Mouse (Mus musculus) liver, embryonic 13.5 days (tissue): ENCODE results near the gene Prss12. TPM values are rescaled to one million over a fixed set of nuclear protein-coding genes. Genes with fewer than 3 reads are reported as not detected.

ENCODE experiments used
- ATAC-seq: fragments of 200-750 bp; cut with Nextera tagmentation; 2 replicates; pipeline ENCODE4 v1.8.0; 2017; ENCODE audit warnings: low read depth, mild to moderate bottlenecking, moderate number of reproducible peaks, moderate library complexity
- DNase-seq: peaks from one replicate; pipeline ENCODE4 v3.0.0; 2022
- H3K27ac ChIP-seq: fragments of 300-500 bp; sonication (generic); 2 replicates; pipeline ENCODE4 v1.5.1; 2015; ENCODE audit warnings: moderate library complexity, mild to moderate bottlenecking, inconsistent platforms
- H3K27me3 ChIP-seq: fragments of 300-500 bp; sonication (generic); 2 replicates; pipeline ENCODE4 v1.6.1; 2015; ENCODE audit warnings: mild to moderate bottlenecking, inconsistent platforms
- H3K36me3 ChIP-seq: fragments of 300-500 bp; sonication (generic); 2 replicates; pipeline ENCODE4 v1.6.1; 2015; ENCODE audit warnings: mild to moderate bottlenecking, inconsistent platforms
- H3K4me1 ChIP-seq: fragments of 300-500 bp; sonication (generic); replicated peaks from 2 replicates; pipeline ENCODE4 v1.6.1; 2015; ENCODE audit warnings: inconsistent platforms
- H3K4me2 ChIP-seq: fragments of 300-500 bp; sonication (generic); 2 replicates; pipeline ENCODE4 v1.6.1; 2015; ENCODE audit warnings: inconsistent platforms, mild to moderate bottlenecking, moderate library complexity
- H3K4me3 ChIP-seq: fragments of 300-500 bp; sonication (generic); replicated peaks from 2 replicates; pipeline ENCODE4 v1.5.1; 2015; ENCODE audit warnings: mild to moderate bottlenecking, inconsistent platforms
- H3K9ac ChIP-seq: fragments of 300-500 bp; sonication (generic); 2 replicates; pipeline ENCODE4 v1.6.1; 2015; ENCODE audit warnings: mild to moderate bottlenecking, inconsistent platforms
- H3K9me3 ChIP-seq: fragments of 300-500 bp; sonication (generic); replicated peaks from 2 replicates; pipeline ENCODE4 v1.6.1; 2016; ENCODE audit warnings: inconsistent platforms
- WGBS: fragments of 180-500 bp; shearing (Covaris S2); methylation state at CpG from one replicate; pipeline ENCODE4 v1.1.7; 2015; ENCODE audit not compliant: insufficient replicate concordance; 5-methylcytosine and 5-hydroxymethylcytosine counted together
- polyA plus RNA-seq: library from polyadenylated mRNA; unstranded; fragments of >200 nt; fragmentation: Nextera tagmentation; extraction: Ambion mirVana; gene quantifications from 2 replicates; pipeline ENCODE4 v1.2.1, GENCODE M21; 2015

The Prss12 gene
- polyA plus RNA-seq, 1 experiment from 2014 or later: 0.35 TPM

DNA sequence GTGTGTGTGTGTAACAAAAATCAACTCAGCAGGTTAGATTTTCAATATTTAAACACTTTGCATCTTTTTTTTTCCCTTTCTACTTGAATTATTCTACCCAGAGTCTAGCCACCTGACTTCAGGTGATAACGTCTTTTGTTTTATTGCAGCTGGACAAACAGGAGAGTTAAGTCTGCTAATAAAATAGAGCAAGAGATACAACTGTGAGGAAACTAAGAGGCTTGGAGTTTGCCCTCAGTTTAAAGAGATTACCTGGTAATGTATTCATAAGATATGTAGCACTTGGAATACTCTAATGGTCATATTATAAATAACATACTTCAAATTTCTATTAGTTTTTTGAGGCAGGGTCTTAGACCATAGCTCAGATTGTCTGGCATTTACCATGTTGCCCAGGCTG lies 9.1 kb upstream of the Prss12 start:
- DNase-seq (no peak), ATAC-seq (no peak)
- H3K27me3 ChIP-seq: no peaks in the 10 kb centered on the region
- H3K9me3 ChIP-seq: no peaks in the 10 kb centered on the region
- H3K9ac ChIP-seq: no peak overlapping the region
- no peaks in the 10 kb centered on the region for H3K36me3 ChIP-seq
- WGBS: 79% methylated on average over 1 of the region's 1 CpGs
- no peak overlapping the region for H3K4me2 ChIP-seq
- no peak overlapping the region for H3K4me3 ChIP-seq
- no peak overlapping the region for H3K27ac ChIP-seq
- H3K4me1 ChIP-seq: 0 out of 2 replicates have a peak, but pooled peaks cover under 1% of the 10 kb centered on the region

DNA sequence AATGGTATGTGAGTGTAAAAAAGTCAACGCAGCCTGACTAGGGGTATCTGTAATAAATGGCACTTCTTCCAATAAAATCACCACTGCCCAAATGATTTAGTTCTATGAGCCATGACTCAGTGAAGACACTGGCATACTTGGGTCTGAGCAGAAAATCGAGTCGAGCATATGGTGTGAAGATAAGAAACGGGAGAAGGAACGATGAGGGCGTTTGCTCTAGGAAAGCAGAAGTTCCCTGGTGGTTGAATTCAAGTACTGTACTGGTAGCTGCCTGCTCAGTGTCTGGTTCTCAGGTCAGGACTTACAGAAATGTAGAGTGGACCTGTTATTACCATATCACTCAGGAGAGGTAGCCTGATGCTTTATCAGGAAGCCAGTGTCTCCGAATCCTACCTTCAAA lies 6.2 kb upstream of the Prss12 start:
- no peak for DNase-seq
- Histone ChIP-seq H3K4me1 (no peaks in the 10 kb centered on the region), H3K27ac (no peak overlapping the region), H3K4me3 (no peak overlapping the region), H3K9ac (no peak overlapping the region), H3K4me2 (no peak overlapping the region), H3K27me3 (peaks cover 15% of the 10 kb centered on the region), H3K36me3 (no peaks in the 10 kb centered on the region), H3K9me3 (no peaks in the 10 kb centered on the region)
- ATAC-seq: no peak
- WGBS: 24% methylated on average over 7 of the region's 7 CpGs

DNA sequence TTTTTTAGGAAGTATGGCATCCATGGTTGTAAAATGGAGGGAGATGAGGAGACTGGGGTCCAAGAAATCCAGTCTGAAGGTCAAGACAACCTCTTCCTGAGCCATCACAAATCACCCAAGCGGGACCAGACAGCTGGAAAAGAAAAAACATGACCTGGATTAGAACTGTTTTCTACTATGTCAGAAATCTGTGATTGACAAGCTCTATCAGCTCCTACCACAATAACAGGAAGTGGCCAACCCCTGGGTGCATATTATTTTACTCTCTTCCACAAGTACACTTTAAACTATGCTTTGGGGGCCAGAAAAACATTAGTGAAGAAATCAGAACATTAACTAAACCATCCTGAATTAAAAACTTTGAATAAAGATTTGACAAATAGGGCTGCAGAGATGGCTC lies 2.2 kb upstream of the Prss12 start:
- no peaks in the 10 kb centered on the region for H3K9me3 ChIP-seq
- H3K4me3 ChIP-seq: no peak overlapping the region
- no peak overlapping the region for H3K27ac ChIP-seq
- no peak overlapping the region for H3K4me2 ChIP-seq
- peaks cover 50% of the 10 kb centered on the region for H3K27me3 ChIP-seq
- no peaks in the 10 kb centered on the region for H3K36me3 ChIP-seq
- DNase-seq (no peak), ATAC-seq (no peak)
- H3K9ac ChIP-seq: no peak overlapping the region
- 29% methylated on average over 1 of the region's 1 CpGs for WGBS
- H3K4me1 ChIP-seq: no peaks in the 10 kb centered on the region

DNA sequence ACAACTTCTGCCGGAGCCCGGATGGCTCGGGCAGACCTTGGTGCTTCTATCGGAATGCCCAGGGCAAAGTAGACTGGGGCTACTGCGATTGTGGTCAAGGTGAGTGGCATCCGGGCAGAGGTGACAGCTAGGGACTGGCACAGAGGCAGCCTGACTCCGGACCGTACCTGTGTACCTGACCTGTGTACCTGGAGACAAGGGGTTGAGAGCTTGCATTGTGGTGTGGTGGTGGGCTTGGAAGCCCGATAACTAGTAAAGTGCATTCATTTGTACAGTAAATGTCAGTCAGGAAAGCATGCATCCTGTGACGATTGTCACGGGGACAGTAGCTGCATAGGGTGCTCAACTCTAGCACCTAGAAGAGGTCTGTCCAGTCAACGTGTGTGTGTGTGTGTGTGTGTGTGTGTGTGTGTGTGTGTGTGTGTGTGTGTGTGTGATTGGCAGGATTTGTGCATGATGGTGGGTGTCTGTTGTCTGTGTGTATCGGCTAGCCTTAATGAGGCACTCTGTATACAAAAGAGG lies 886 bp downstream of the Prss12 start:
- no peak for ATAC-seq
- peak overlapping the region; percentile 54 for H3K4me3 ChIP-seq
- whole genome bisulfite sequencing: 9% methylated on average over 13 of the region's 13 CpGs
- peak overlapping the region; percentile 71 for H3K4me2 ChIP-seq
- peaks cover 53% of the 10 kb centered on the region for H3K27me3 ChIP-seq
- no peak for DNase-seq
- no peaks in the 10 kb centered on the region for H3K36me3 ChIP-seq
- no peaks in the 10 kb centered on the region for H3K4me1 ChIP-seq
- H3K27ac ChIP-seq: no peak overlapping the region
- no peaks in the 10 kb centered on the region for H3K9me3 ChIP-seq
- H3K9ac ChIP-seq: no peak overlapping the region

DNA sequence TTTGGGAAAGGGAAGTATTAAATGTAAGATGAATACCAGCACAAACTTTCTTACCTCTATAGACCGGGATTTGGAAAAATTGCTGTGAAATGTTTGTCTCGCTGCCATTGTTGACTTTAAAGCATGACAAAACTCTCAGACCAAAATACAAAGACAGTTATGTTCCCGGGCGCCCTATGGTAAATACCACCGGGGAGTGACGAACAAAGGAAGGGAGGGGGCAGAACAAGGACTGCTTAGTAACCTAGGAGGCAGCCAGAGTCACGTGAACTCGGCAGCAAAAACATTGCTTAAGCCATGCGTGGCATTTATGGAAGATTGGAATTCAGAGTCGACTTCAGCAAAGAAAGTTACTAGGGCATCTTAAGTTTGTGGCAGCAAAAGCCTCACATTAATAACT lies 1.4 kb downstream of the Prss12 start:
- Histone ChIP-seq H3K9ac (no peak overlapping the region), H3K4me1 (no peaks in the 10 kb centered on the region), H3K36me3 (no peaks in the 10 kb centered on the region), H3K9me3 (no peaks in the 10 kb centered on the region), H3K27me3 (peaks cover 53% of the 10 kb centered on the region), H3K4me2 (no peak overlapping the region), H3K4me3 (no peak overlapping the region), H3K27ac (no peak overlapping the region)
- ATAC-seq: no peak
- WGBS: 18% methylated on average over 10 of the region's 10 CpGs
- no peak for DNase-seq

DNA sequence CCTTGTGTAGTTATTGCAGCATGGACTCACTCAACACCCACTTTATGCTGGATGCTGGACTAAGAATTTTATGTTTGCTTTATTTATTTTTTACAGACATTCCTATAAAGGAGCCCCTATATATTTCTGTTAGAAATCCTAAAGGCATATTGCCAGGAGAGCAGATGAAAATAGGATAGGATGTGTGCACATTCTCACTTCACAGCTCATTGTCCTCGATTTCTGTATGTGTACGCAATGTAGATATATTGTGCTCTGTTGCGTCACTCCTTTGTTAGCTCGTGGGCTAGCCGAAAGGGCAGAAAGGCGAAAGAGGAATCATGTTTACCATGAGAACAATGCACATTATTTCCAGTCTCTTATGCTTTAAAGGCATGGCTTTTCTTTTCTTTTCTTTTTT lies 3.4 kb downstream of the Prss12 start:
- Histone ChIP-seq H3K4me1 (no peaks in the 10 kb centered on the region), H3K27me3 (peaks cover 43% of the 10 kb centered on the region), H3K4me3 (no peak overlapping the region), H3K9me3 (no peaks in the 10 kb centered on the region), H3K9ac (no peak overlapping the region), H3K36me3 (no peaks in the 10 kb centered on the region), H3K27ac (no peak overlapping the region), H3K4me2 (no peak overlapping the region)
- ATAC-seq (no peak), DNase-seq (no peak)
- 72% methylated on average over 6 of the region's 6 CpGs for WGBS

DNA sequence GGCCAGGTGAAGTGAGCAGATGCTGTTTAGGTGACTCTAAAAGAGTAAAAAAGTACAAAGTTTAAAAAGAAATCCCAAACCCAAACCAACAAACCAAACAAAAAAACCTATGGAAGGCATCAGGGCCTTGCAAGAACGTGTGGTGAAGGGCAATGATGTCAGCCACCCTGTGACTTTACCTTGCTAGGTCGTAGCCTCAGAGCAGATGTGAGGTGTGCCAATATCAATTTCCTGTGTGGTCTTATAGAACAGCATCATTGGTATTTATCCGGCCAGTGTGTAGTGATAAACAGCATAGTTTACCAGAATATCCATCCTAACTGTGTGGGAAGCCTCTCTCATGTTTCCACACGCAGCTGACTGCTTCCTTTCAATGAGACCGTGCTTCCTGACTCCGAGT lies 6.2 kb downstream of the Prss12 start:
- no peak for DNase-seq
- H3K27me3 ChIP-seq: peaks cover 16% of the 10 kb centered on the region
- no peak overlapping the region for H3K9ac ChIP-seq
- H3K4me2 ChIP-seq: no peak overlapping the region
- 47% methylated on average over 6 of the region's 6 CpGs for WGBS
- ATAC-seq: no peak
- no peaks in the 10 kb centered on the region for H3K4me1 ChIP-seq
- no peaks in the 10 kb centered on the region for H3K9me3 ChIP-seq
- H3K4me3 ChIP-seq: no peak overlapping the region
- no peaks in the 10 kb centered on the region for H3K36me3 ChIP-seq
- H3K27ac ChIP-seq: no peak overlapping the region

DNA sequence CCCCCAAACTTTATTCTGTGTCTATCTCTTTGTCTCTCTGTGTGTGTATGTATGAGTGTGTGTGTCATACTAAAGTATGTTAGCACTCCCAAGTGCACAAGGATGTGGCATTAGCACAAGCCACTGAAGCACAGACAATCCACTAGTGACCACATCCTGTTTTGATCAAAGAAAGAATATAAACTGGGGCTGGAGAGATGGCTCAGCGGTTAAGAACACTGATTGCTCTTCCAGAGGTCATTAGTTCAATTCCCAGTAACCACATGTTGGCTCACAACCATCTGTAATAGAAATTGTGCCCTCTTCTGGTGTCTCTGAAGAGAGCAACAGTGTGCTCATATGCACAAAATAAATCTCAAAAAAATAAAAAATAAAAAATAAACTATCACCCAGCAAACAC lies 12.8 kb downstream of the Prss12 start:
- Histone ChIP-seq H3K27me3 (no peaks in the 10 kb centered on the region), H3K4me1 (no peaks in the 10 kb centered on the region), H3K9me3 (no peaks in the 10 kb centered on the region), H3K27ac (no peak overlapping the region), H3K4me2 (no peak overlapping the region), H3K4me3 (no peak overlapping the region), H3K9ac (no peak overlapping the region), H3K36me3 (no peaks in the 10 kb centered on the region)
- DNase-seq (no peak), ATAC-seq (no peak)
- WGBS: 34% methylated on average over 1 of the region's 1 CpGs

DNA sequence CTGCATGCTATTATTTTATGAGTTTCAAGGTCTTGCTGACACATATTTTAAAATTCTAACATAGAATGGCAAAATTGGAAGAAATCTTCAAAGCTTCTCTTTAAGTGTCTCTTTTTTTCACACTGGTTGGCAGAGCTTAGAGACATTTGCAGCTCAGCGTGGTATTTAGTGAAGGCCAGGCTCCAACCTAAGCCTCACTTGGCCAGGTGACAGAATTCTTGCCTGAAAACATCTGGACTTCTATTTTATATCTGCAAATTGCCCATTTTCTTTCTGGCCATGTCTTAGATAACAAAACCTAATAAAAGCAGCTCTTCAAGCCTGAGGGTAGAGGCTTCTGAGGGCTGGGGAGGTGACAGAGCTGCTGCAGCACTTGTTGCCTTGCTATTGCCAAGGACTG lies 13.7 kb downstream of the Prss12 start:
- ATAC-seq (no peak), DNase-seq (no peak)
- no peak overlapping the region for H3K9ac ChIP-seq
- no peak overlapping the region for H3K27ac ChIP-seq
- no peaks in the 10 kb centered on the region for H3K9me3 ChIP-seq
- no peak overlapping the region for H3K4me3 ChIP-seq
- no peaks in the 10 kb centered on the region for H3K36me3 ChIP-seq
- H3K27me3 ChIP-seq: no peaks in the 10 kb centered on the region
- H3K4me2 ChIP-seq: no peak overlapping the region
- H3K4me1 ChIP-seq: no peaks in the 10 kb centered on the region
- WGBS: 78% methylated on average over 1 of the region's 1 CpGs

DNA sequence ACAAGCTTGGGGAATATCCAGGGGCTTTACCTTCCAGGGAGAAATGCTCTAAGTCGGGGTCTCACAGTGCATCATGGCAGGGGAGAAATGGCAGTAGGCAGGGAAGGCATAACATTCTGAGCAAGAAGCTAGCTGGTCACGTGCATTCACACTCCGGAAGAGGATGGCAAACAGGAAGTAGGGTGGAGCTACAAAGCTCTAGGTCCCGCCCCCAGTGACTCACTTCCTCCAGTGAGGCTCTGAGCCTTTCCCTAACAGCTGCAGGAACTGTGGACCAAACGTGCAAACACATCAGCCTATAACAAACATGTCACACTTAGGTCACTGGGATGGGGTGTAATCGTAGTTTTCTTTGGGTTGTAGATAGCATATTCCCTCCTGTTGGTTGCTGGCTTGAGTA lies 15.6 kb downstream of the Prss12 start:
- Histone ChIP-seq H3K4me1 (no peaks in the 10 kb centered on the region), H3K9ac (no peak overlapping the region), H3K4me3 (no peak overlapping the region), H3K4me2 (no peak overlapping the region), H3K9me3 (no peaks in the 10 kb centered on the region), H3K36me3 (no peaks in the 10 kb centered on the region), H3K27ac (no peak overlapping the region), H3K27me3 (no peaks in the 10 kb centered on the region)
- no peak for DNase-seq
- ATAC-seq: no peak
- WGBS: 57% methylated on average over 6 of the region's 6 CpGs

DNA sequence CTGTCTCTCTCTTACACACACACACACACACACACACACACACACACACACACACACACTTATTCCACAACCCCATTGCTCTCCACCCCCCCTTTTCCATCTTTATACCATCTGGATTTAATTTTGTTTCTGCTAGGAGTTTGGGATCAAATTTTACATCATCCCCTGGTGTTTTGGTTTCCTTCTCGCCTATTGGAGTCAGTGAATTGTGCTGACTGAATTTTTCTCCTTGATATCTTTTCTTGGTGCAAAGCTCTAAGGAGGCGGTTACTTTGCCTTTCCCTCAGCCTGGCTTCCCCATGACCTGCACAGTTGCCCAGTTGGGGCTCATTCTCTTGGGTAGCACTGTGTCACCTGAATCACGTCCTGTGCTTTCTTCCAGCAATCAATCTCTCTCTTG lies 30.1 kb downstream of the Prss12 start:
- Histone ChIP-seq H3K27me3 (no peaks in the 10 kb centered on the region), H3K4me3 (no peak overlapping the region), H3K27ac (no peak overlapping the region), H3K9ac (no peak overlapping the region), H3K9me3 (no peaks in the 10 kb centered on the region), H3K36me3 (no peaks in the 10 kb centered on the region), H3K4me1 (no peaks in the 10 kb centered on the region), H3K4me2 (no peak overlapping the region)
- DNase-seq: no peak
- WGBS: 68% methylated on average over 3 of the region's 3 CpGs
- ATAC-seq: no peak

DNA sequence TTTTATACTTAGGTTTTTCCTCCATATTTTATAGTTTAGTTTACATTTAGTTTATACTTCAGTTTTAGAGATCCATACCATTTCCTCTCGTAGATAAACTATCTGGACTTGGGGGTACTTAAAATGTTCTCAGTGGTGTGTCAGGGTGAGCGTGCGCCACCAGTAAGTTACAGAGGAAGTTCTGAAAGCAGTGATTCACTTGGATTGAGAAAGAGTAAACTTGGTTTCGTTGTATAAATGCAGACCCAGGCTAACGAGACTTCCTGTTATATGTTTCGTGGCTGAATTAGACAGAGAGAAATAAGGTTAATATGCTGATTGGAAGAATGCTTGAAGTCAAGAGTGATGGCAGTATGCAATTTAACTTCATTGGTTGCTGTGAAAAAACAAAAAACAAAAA lies 34.6 kb downstream of the Prss12 start:
- H3K36me3 ChIP-seq: no peaks in the 10 kb centered on the region
- no peak overlapping the region for H3K9ac ChIP-seq
- no peaks in the 10 kb centered on the region for H3K27me3 ChIP-seq
- H3K27ac ChIP-seq: no peak overlapping the region
- ATAC-seq (no peak), DNase-seq (no peak)
- no peaks in the 10 kb centered on the region for H3K9me3 ChIP-seq
- H3K4me3 ChIP-seq: no peak overlapping the region
- no peak overlapping the region for H3K4me2 ChIP-seq
- 50% methylated on average over 6 of the region's 6 CpGs for WGBS
- no peaks in the 10 kb centered on the region for H3K4me1 ChIP-seq
